Mouse (Mus musculus) CH12.LX (cell line): Measurements from ENCODE around the gene Gstp2. TPM values are rescaled to one million over a fixed set of nuclear protein-coding genes. Genes with fewer than 3 reads are reported as not detected.

Experiments used
- DNase-seq: peaks from one replicate; pipeline ENCODE4 v3.0.0-alpha.2; 2013; ENCODE audit errors: extremely low read depth
- H3K27ac ChIP-seq: 2 replicates; pipeline ENCODE4 v1.5.1; 2012; ENCODE audit warnings: low read depth, mild to moderate bottlenecking, control low read depth, moderate library complexity; ENCODE audit not compliant: insufficient read depth
- H3K27me3 ChIP-seq: replicated peaks from 2 replicates; pipeline ENCODE3; 2012; ENCODE audit warnings: inconsistent platforms
- H3K36me3 ChIP-seq, 2 experiments: replicated peaks in 1 of 2; 2 replicates each; pipeline versions ENCODE3 to v1.6.1; 2012; ENCODE audit warnings: inconsistent platforms in 1 of 2, low read length in 1 of 2, mild to moderate bottlenecking in 1 of 2, mixed read lengths in 1 of 2, moderate library complexity in 1 of 2; ENCODE audit not compliant: control insufficient read depth in 1 of 2, insufficient read depth in 1 of 2
- H3K4me1 ChIP-seq, 2 experiments: 2 replicates each; pipeline ENCODE4 v1.6.1; 2012; ENCODE audit warnings: inconsistent platforms in 1 of 2, moderate library complexity in 1 of 2; ENCODE audit not compliant: insufficient read depth in 2 of 2, control insufficient read depth in 1 of 2
- H3K4me2 ChIP-seq: 2 replicates; pipeline ENCODE4 v1.6.1; 2012; ENCODE audit warnings: low read depth, mild to moderate bottlenecking, control low read depth; ENCODE audit not compliant: poor library complexity, insufficient read depth, severe bottlenecking
- H3K4me3 ChIP-seq, 3 experiments: fragments of 150-350 bp in 1 of 3; sonication (generic) in 1 of 3; replicated peaks in 1 of 3; 2 replicates each; pipeline versions ENCODE3 to v1.5.1; 2011 to 2012; ENCODE audit warnings: low read depth in 2 of 3, low read length in 2 of 3, mild to moderate bottlenecking in 2 of 3, moderate library complexity in 2 of 3, control low read depth in 1 of 3, improper control_type of control experiment in 1 of 3, inconsistent platforms in 1 of 3, mixed read lengths in 1 of 3; ENCODE audit not compliant: poor library complexity in 1 of 3
- H3K79me2 ChIP-seq: replicated peaks from 2 replicates; pipeline ENCODE4 v1.6.1; 2012; ENCODE audit warnings: mild to moderate bottlenecking, moderate library complexity; ENCODE audit not compliant: control insufficient read depth, poor library complexity, insufficient read depth, severe bottlenecking; ENCODE audit errors: extremely low read depth
- H3K9ac ChIP-seq: 2 replicates; pipeline ENCODE4 v1.6.1; 2012; ENCODE audit warnings: low read depth, mild to moderate bottlenecking, control low read depth, moderate library complexity; ENCODE audit not compliant: insufficient read depth
- H3K9me3 ChIP-seq: replicated peaks from 2 replicates; pipeline ENCODE3; 2012; ENCODE audit warnings: low read length, inconsistent platforms, mixed read lengths
- ETS1 ChIP-seq: conservative IDR thresholded peaks from 2 replicates; pipeline ENCODE4 v1.6.1; 2012; ENCODE audit warnings: low read depth, mild to moderate bottlenecking, inconsistent platforms, low read length, improper control_type of control experiment, moderate library complexity
- KAT2A ChIP-seq: IDR thresholded peaks from 2 replicates; pipeline ENCODE4 v1.6.1; 2012; ENCODE audit warnings: low read length, improper control_type of control experiment, inconsistent platforms; ENCODE audit not compliant: insufficient replicate concordance
- MAFK ChIP-seq: IDR thresholded peaks from 2 replicates; pipeline ENCODE4 v1.6.1; 2011; ENCODE audit warnings: low read length, improper control_type of control experiment; ENCODE audit not compliant: insufficient replicate concordance
- MAZ ChIP-seq: IDR thresholded peaks from 2 replicates; pipeline ENCODE4 v1.6.1; 2012; ENCODE audit warnings: low read depth, mild to moderate bottlenecking, inconsistent platforms, low read length, improper control_type of control experiment, moderate library complexity
- MEF2A ChIP-seq: IDR thresholded peaks from 2 replicates; pipeline ENCODE4 v1.6.1; 2014; ENCODE audit warnings: low read depth, mild to moderate bottlenecking, inconsistent platforms, low read length, improper control_type of control experiment, borderline replicate concordance
- MYC ChIP-seq: IDR thresholded peaks from 2 replicates; pipeline ENCODE4 v1.6.1; 2011; ENCODE audit warnings: low read depth, mild to moderate bottlenecking, improper control_type of control experiment, low read length
- PAX5 ChIP-seq: IDR thresholded peaks from 2 replicates; pipeline ENCODE4 v1.6.1; 2012; ENCODE audit warnings: low read length, inconsistent platforms, mixed read lengths
- RCOR1 ChIP-seq: conservative IDR thresholded peaks from 2 replicates; pipeline ENCODE4 v1.6.1; 2012; ENCODE audit warnings: low read depth, mild to moderate bottlenecking, inconsistent platforms, low read length, improper control_type of control experiment
- TCF12 ChIP-seq: IDR thresholded peaks from 2 replicates; pipeline ENCODE4 v1.6.1; 2014; ENCODE audit warnings: low read depth, mild to moderate bottlenecking, inconsistent platforms, low read length, improper control_type of control experiment
- USF1 ChIP-seq: IDR thresholded peaks from 2 replicates; pipeline ENCODE4 v1.6.1; 2014; ENCODE audit warnings: low read depth, mild to moderate bottlenecking, inconsistent platforms, low read length, improper control_type of control experiment
- ZKSCAN1 ChIP-seq: IDR thresholded peaks from 2 replicates; pipeline ENCODE4 v1.6.1; 2012; ENCODE audit warnings: low read depth, inconsistent platforms, low read length, improper control_type of control experiment, borderline replicate concordance
- ZMIZ1 ChIP-seq: IDR thresholded peaks from 2 replicates; pipeline ENCODE4 v1.6.1; 2012; ENCODE audit warnings: low read depth, mild to moderate bottlenecking, inconsistent platforms, low read length, improper control_type of control experiment
- dilution Hi-C: fragments of 300-500 bp; cut with MboI; formaldehyde crosslinking; loops from 2 replicates; pipeline ENCODE4 v1.14.3; 2020; ENCODE audit warnings: low sequenced_read_pairs; ENCODE audit not compliant: extremely low pct_unique_long_range_greater_than_20kb, extremely low pct_ligation_motif_present
- in situ Hi-C: fragments of 300-500 bp; cut with MboI; formaldehyde crosslinking; loops from 3 replicates; pipeline ENCODE4 v1.14.3; 2019; ENCODE audit warnings: low sequenced_read_pairs, low pct_ligation_motif_present, low pct_unique_long_range_greater_than_20kb, mixed read lengths
- polyA plus RNA-seq: library from polyadenylated mRNA; unstranded; fragments of >175 nt; gene quantifications from 2 replicates; pipeline ENCODE4 v1.2.1, GENCODE M21; 2012; ENCODE audit warnings: low read depth; ENCODE audit not compliant: insufficient read length
- total RNA-seq, 2 experiments: library from RNA; depleted of rRNA; stranded (reverse); fragments of 300-350 nt in 1 of 2; fragments of >200 nt in 1 of 2; gene quantifications; 2 replicates each; pipeline ENCODE4 v1.2.3; 2012 to 2014

The Gstp2 gene
- total and polyA plus RNA-seq, 3 experiments: 1.4 to 21.1 TPM; not detected in 1

DNA sequence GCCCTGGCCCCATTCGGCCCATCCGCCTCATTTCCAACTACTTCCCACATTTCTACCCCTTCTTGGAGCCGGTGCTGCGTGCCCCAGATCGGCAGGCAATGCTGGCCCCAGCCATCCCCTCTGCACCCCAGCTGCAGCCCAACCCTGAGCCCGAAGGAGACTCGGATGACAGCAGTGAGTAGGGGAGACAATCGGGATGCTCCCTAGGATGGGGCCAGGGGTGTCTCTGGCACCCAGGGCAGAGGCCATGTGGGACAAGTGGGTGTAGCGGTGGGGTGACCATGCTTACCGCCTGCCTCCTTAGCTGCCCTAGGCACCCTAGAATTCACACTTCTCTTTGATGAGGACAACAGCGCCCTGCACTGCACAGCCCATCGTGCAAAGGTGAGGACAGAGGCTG, 42.2 kb downstream of the Gstp2 start:
- Histone ChIP-seq H3K27me3 (no peaks in the 10 kb centered on the region), H3K4me1 (peaks cover 11 to 23% of the 10 kb centered on the region in 2 experiments), H3K27ac (no peak overlapping the region), H3K36me3 (peaks cover 38 to 66% of the 10 kb centered on the region in 2 experiments), H3K9ac (no peak overlapping the region), H3K4me3 (no peak overlapping the region), H3K9me3 (no peaks in the 10 kb centered on the region), H3K79me2 (no peaks in the 10 kb centered on the region), H3K4me2 (no peak overlapping the region)
- in situ Hi-C loops: no loop called here
- TF ChIP-seq KAT2A (no peak), ZKSCAN1 (no peak), ETS1 (no peak), ZMIZ1 (no peak)
- DNase-seq: no peak
- dilution Hi-C loops: no loop called here

DNA sequence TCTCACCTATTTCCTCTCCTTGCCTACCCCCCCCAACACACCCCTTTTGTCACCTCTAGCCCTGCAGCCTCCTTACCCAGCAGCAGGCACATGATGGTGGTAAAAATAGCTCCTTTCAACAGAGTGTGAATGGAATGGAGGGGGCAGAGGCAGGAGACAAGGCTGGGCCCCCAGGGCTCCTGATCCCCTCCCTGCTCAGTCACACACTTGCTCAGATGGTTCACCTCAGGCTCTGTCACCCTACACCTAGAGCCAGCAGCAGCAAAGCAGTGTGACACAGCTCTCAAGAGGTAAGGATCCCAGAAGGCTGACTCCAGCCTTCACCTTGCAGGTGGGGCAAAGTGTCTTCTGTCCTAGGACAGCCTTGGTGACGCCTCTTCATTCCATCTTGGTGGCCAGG, 42.7 kb downstream of the Gstp2 start, which contains the start of gene Doc2g:
Gene Doc2g, plus strand, starts transcription at position 202 of the 400 bp plus-strand sequence.
- Histone ChIP-seq H3K27ac (no peak within 1 kb of the TSS), H3K36me3 (peaks cover 33 to 61% of the 10 kb centered on the region in 2 experiments), H3K9ac (no peak within 1 kb of the TSS), H3K4me1 (peaks cover 11 to 23% of the 10 kb centered on the region in 2 experiments), H3K9me3 (no peaks in the 10 kb centered on the region), H3K27me3 (no peaks in the 10 kb centered on the region), H3K4me2 (no peak within 1 kb of the TSS), H3K79me2 (no peaks in the 10 kb centered on the region), H3K4me3 (no peak within 1 kb of the TSS)
- in situ Hi-C loops (no loop called here), dilution Hi-C loops (no loop called here)
- TF ChIP-seq ZKSCAN1 (no peak), RCOR1 (no peak), MEF2A (no peak), USF1 (no peak), MAZ (no peak), TCF12 (no peak), MYC (no peak)
- no peak for DNase-seq

DNA sequence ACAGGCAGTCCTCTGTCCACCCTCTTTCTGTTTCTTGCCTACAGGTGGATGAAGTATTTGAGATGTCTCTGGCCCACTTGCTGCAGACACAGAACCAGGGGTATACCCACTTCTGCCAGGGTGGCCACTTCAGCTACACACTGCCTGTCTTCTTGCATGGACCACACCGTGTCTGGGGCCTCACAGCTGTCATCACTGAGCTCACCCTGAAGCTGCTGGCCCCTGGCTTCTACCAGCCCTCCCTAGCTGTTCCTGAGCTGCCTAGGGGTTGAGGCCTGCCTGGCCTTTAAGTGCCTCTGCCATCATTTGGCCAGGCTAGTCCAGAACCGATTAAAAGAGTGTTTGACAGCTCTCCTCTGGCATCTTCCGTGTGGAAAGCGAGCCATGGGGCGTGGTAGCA, 44.1 kb downstream of the Gstp2 start:
- H3K79me2 ChIP-seq: no peaks in the 10 kb centered on the region
- H3K9ac ChIP-seq: no peak overlapping the region
- DNase-seq: no peak
- H3K4me2 ChIP-seq: no peak overlapping the region
- no peak for TF ChIP-seq MAFK
- TF ChIP-seq PAX5: no peak
- H3K27ac ChIP-seq: no peak overlapping the region
- peaks cover 4% of the 10 kb centered on the region for H3K27me3 ChIP-seq
- peaks cover 11 to 23% of the 10 kb centered on the region in 2 experiments for H3K4me1 ChIP-seq
- peaks cover 19 to 48% of the 10 kb centered on the region in 2 experiments for H3K36me3 ChIP-seq
- H3K4me3 ChIP-seq: no peak overlapping the region
- in situ Hi-C loops (no loop called here), dilution Hi-C loops (no loop called here)
- no peaks in the 10 kb centered on the region for H3K9me3 ChIP-seq
